Mouse (Mus musculus): Measurements from ENCODE around the gene Agtr1b. TPM values are rescaled to one million over a fixed set of nuclear protein-coding genes. Genes with fewer than 3 reads are reported as not detected.

Agtr1b gene
- polyA plus RNA-seq, 1 experiment from 2014 or later, result 0.11 TPM

DNA sequence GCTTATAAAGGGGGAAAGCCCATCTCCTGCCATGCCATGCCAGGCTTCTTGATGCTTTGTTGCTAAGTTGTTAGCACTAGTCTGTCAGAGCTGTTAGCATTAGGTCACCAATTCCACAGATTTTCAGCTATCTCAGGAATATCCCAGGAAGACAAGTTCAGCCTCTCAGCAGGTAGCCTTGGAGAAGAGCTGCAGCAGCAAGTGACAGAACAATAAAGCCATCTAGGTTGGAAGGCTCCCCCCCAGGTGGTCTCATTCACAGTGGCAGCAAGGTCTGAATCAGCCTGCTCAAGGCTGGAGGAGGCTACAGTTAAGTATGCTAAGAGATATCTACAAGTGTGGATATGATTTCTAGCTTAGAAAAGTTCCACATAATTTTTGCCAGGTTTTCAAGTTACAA, 75.6 kb downstream of the Agtr1b start:
- no peak for ATAC-seq (replicated peaks; ENCODE audit: insufficient number of reproducible peaks, insufficient read depth, low FRiP score, low read depth)
- no peaks in the 10 kb centered on the region for H3K27me3 ChIP-seq
- no peaks in the 10 kb centered on the region for H3K9me3 ChIP-seq (replicated peaks)
- no peaks in the 10 kb centered on the region for H3K36me3 ChIP-seq
- no peak overlapping the region for H3K27ac ChIP-seq
- H3K9ac ChIP-seq, result no peak overlapping the region
- no peak overlapping the region for H3K4me2 ChIP-seq
- no peaks in the 10 kb centered on the region for H3K4me1 ChIP-seq (replicated peaks)
- no peak overlapping the region for H3K4me3 ChIP-seq

GRCm38 (mm10) chr3:20288761-20289160, 78.2 kb downstream of the Agtr1b start:
- no peak overlapping the region for H3K4me2 ChIP-seq
- WGBS, result 79% methylated on average over 2 of the region's 2 CpGs
- H3K4me1 ChIP-seq (replicated peaks), result no peaks in the 10 kb centered on the region
- no peaks in the 10 kb centered on the region for H3K9me3 ChIP-seq (replicated peaks)
- H3K27ac ChIP-seq, result no peak overlapping the region
- no peaks in the 10 kb centered on the region for H3K36me3 ChIP-seq
- no peak overlapping the region for H3K9ac ChIP-seq
- H3K4me3 ChIP-seq, result no peak overlapping the region
- no peak for ATAC-seq (replicated peaks; ENCODE audit: insufficient number of reproducible peaks, insufficient read depth, low FRiP score, low read depth)
- no peaks in the 10 kb centered on the region for H3K27me3 ChIP-seq

GRCm38 (mm10) chr3:20281796-20282195, 85.2 kb downstream of the Agtr1b start:
- no peaks in the 10 kb centered on the region for H3K9me3 ChIP-seq (replicated peaks)
- H3K9ac ChIP-seq, result no peak overlapping the region
- no peak overlapping the region for H3K4me2 ChIP-seq
- H3K36me3 ChIP-seq, result no peaks in the 10 kb centered on the region
- no peak overlapping the region for H3K4me3 ChIP-seq
- no peak for ATAC-seq (replicated peaks; ENCODE audit: insufficient number of reproducible peaks, insufficient read depth, low FRiP score, low read depth)
- H3K27me3 ChIP-seq, result no peaks in the 10 kb centered on the region
- H3K27ac ChIP-seq, result no peak overlapping the region
- 43% methylated on average over 1 of the region's 1 CpGs for WGBS
- H3K4me1 ChIP-seq (replicated peaks), result no peaks in the 10 kb centered on the region

- H3K4me1 ChIP-seq (replicated peaks), result no peaks in the 10 kb centered on the region
- H3K27ac ChIP-seq, result no peak within 1 kb of the TSS
- H3K36me3 ChIP-seq, result no peaks in the 10 kb centered on the region
- H3K4me2 ChIP-seq, result no peak within 1 kb of the TSS
- no peak within 1 kb of the TSS for H3K9ac ChIP-seq
- no peak for ATAC-seq (replicated peaks; ENCODE audit: insufficient number of reproducible peaks, insufficient read depth, low FRiP score, low read depth)
- WGBS, result 72% methylated on average over 3 of the region's 3 CpGs
- H3K9me3 ChIP-seq (replicated peaks), result no peaks in the 10 kb centered on the region
- no peaks in the 10 kb centered on the region for H3K27me3 ChIP-seq
- H3K4me3 ChIP-seq, result no peak within 1 kb of the TSS
Observed at GRCm38 (mm10) chr3:20275633-20276032, 91.3 kb downstream of the Agtr1b start, which contains the start of gene Cpb1. Cpb1 (minus strand) TSS chr3:20275733.

Other genes with a start within 250 kb of the Agtr1b start
- 463 and 501 TPM in 2 replicates for gene Gyg, start 211.9 kb downstream of the Agtr1b start, polyA plus RNA-seq (2015; fragmentation: Nextera tagmentation; extraction: Ambion mirVana)
- gene Cpa3, start 125.0 kb downstream of the Agtr1b start, polyA plus RNA-seq (2015; fragmentation: Nextera tagmentation; extraction: Ambion mirVana), result 11.0 and 12.6 TPM in 2 replicates
- gene Cpb1, start 91.4 kb downstream of the Agtr1b start, polyA plus RNA-seq (2015; fragmentation: Nextera tagmentation; extraction: Ambion mirVana), result 0.13 and 0.19 TPM in 2 replicates